Mouse (Mus musculus): ENCODE measurements at regions not wholly inside any gene's neighbourhood (a gene's known extent, or its start where the extent isn't known, plus 50 kb on each side); places are given as distances from the start of the nearest gene placed in this dataset.
"Not testable (repeated sequence)": the region's sequence is repeated elsewhere in the genome, so short reads cannot be mapped to it uniquely, and the experiment has no call there.

GRCm38 (mm10) chr12:14271216-14271615 lies 119.4 kb upstream of the Fam84a start:
- H3K4me3 ChIP-seq (ENCODE audit: low read depth, low read length): no peak overlapping the region
- H3K9me3 ChIP-seq (ENCODE audit: control insufficient read depth): no peaks in the 10 kb centered on the region
- no peak for ATAC-seq
- H3K27ac ChIP-seq (ENCODE audit: low read depth, low read length): no peak overlapping the region
- H3K9ac ChIP-seq (ENCODE audit: low read depth, low read length): no peak overlapping the region
- TF ChIP-seq CTCF (IDR thresholded peaks at IDR 0.05; ENCODE audit: low read depth): no peak
- H3K4me2 ChIP-seq (replicated peaks; ENCODE audit: low read depth): no peak overlapping the region
- no peaks in the 10 kb centered on the region for H3K36me3 ChIP-seq (ENCODE audit: control insufficient read depth, insufficient read depth)
- H3K4me1 ChIP-seq (replicated peaks; ENCODE audit: control insufficient read depth, insufficient read depth, low read length): no peaks in the 10 kb centered on the region
- no peaks in the 10 kb centered on the region for H3K27me3 ChIP-seq (replicated peaks; ENCODE audit: control insufficient read depth, insufficient read depth, low read length)

- no peaks in the 10 kb centered on the region for H3K9me3 ChIP-seq (ENCODE audit: control insufficient read depth)
- H3K4me3 ChIP-seq (ENCODE audit: low read depth, low read length): no peak overlapping the region
- H3K4me1 ChIP-seq (replicated peaks; ENCODE audit: control insufficient read depth, insufficient read depth, low read length): no peaks in the 10 kb centered on the region
- H3K27ac ChIP-seq (ENCODE audit: low read depth, low read length): no peak overlapping the region
- no peak for TF ChIP-seq CTCF (IDR thresholded peaks at IDR 0.05; ENCODE audit: low read depth)
- H3K4me2 ChIP-seq (replicated peaks; ENCODE audit: low read depth): no peak overlapping the region
- H3K9ac ChIP-seq (ENCODE audit: low read depth, low read length): no peak overlapping the region
- H3K36me3 ChIP-seq (ENCODE audit: control insufficient read depth, insufficient read depth): no peaks in the 10 kb centered on the region
- WGBS: 86% methylated on average over 2 of the region's 2 CpGs
- no peaks in the 10 kb centered on the region for H3K27me3 ChIP-seq (replicated peaks; ENCODE audit: control insufficient read depth, insufficient read depth, low read length)
- no peak for ATAC-seq
These were observed 109.2 kb upstream of the Fam84a start for GRCm38 (mm10) chr12:14261102-14261501.

- Histone ChIP-seq H3K27me3 (replicated peaks; ENCODE audit: control insufficient read depth, insufficient read depth, low read length) (no peaks in the 10 kb centered on the region), H3K9me3 (ENCODE audit: control insufficient read depth) (no peaks in the 10 kb centered on the region), H3K9ac (ENCODE audit: low read depth, low read length) (no peak overlapping the region), H3K36me3 (ENCODE audit: control insufficient read depth, insufficient read depth) (no peaks in the 10 kb centered on the region), H3K27ac (ENCODE audit: low read depth, low read length) (no peak overlapping the region), H3K4me3 (ENCODE audit: low read depth, low read length) (no peak overlapping the region), H3K4me1 (replicated peaks; ENCODE audit: control insufficient read depth, insufficient read depth, low read length) (no peaks in the 10 kb centered on the region), H3K4me2 (replicated peaks; ENCODE audit: low read depth) (no peak overlapping the region)
- no peak for TF ChIP-seq CTCF (IDR thresholded peaks at IDR 0.05; ENCODE audit: low read depth)
- WGBS: 79% methylated on average over 4 of the region's 4 CpGs
- ATAC-seq: no peak
These were observed 108.4 kb upstream of the Fam84a start for GRCm38 (mm10) chr12:14260288-14260687.

- H3K27ac ChIP-seq (ENCODE audit: low read depth, low read length): no peak overlapping the region
- H3K9ac ChIP-seq (ENCODE audit: low read depth, low read length): no peak overlapping the region
- no peak overlapping the region for H3K4me3 ChIP-seq (ENCODE audit: low read depth, low read length)
- H3K36me3 ChIP-seq (ENCODE audit: control insufficient read depth, insufficient read depth): no peaks in the 10 kb centered on the region
- H3K27me3 ChIP-seq (replicated peaks; ENCODE audit: control insufficient read depth, insufficient read depth, low read length): no peaks in the 10 kb centered on the region
- TF ChIP-seq CTCF (IDR thresholded peaks at IDR 0.05; ENCODE audit: low read depth): no peak
- no peak overlapping the region for H3K4me2 ChIP-seq (replicated peaks; ENCODE audit: low read depth)
- no peaks in the 10 kb centered on the region for H3K9me3 ChIP-seq (ENCODE audit: control insufficient read depth)
- H3K4me1 ChIP-seq (replicated peaks; ENCODE audit: control insufficient read depth, insufficient read depth, low read length): no peaks in the 10 kb centered on the region
- WGBS: 86% methylated on average over 5 of the region's 5 CpGs
- no peak for ATAC-seq
These were observed 101.5 kb upstream of the Fam84a start for GRCm38 (mm10) chr12:14253336-14253735.

GRCm38 (mm10) chr12:14250124-14250523 lies 98.3 kb upstream of the Fam84a start:
- no peak overlapping the region for H3K4me3 ChIP-seq (ENCODE audit: low read depth, low read length)
- H3K36me3 ChIP-seq (ENCODE audit: control insufficient read depth, insufficient read depth): no peaks in the 10 kb centered on the region
- H3K9ac ChIP-seq (ENCODE audit: low read depth, low read length): no peak overlapping the region
- WGBS: 90% methylated on average over 4 of the region's 4 CpGs
- H3K4me2 ChIP-seq (replicated peaks; ENCODE audit: low read depth): no peak overlapping the region
- no peaks in the 10 kb centered on the region for H3K4me1 ChIP-seq (replicated peaks; ENCODE audit: control insufficient read depth, insufficient read depth, low read length)
- H3K27ac ChIP-seq (ENCODE audit: low read depth, low read length): no peak overlapping the region
- TF ChIP-seq CTCF (IDR thresholded peaks at IDR 0.05; ENCODE audit: low read depth): no peak
- no peak for ATAC-seq
- H3K27me3 ChIP-seq (replicated peaks; ENCODE audit: control insufficient read depth, insufficient read depth, low read length): no peaks in the 10 kb centered on the region
- H3K9me3 ChIP-seq (ENCODE audit: control insufficient read depth): no peaks in the 10 kb centered on the region

- not testable (repeated sequence) for H3K9ac ChIP-seq (ENCODE audit: low read depth, low read length); H3K4me3 ChIP-seq (ENCODE audit: low read depth, low read length); H3K27ac ChIP-seq (ENCODE audit: low read depth, low read length); H3K9me3 ChIP-seq (ENCODE audit: control insufficient read depth); ATAC-seq; H3K4me1 ChIP-seq (replicated peaks; ENCODE audit: control insufficient read depth, insufficient read depth, low read length); H3K4me2 ChIP-seq (replicated peaks; ENCODE audit: low read depth); H3K36me3 ChIP-seq (ENCODE audit: control insufficient read depth, insufficient read depth); H3K27me3 ChIP-seq (replicated peaks; ENCODE audit: control insufficient read depth, insufficient read depth, low read length)
- WGBS: 88% methylated on average over 4 of the region's 6 CpGs
These were observed 90.9 kb upstream of the Fam84a start for GRCm38 (mm10) chr12:14242720-14243119.

GRCm38 (mm10) chr12:14237699-14238098 lies 85.8 kb upstream of the Fam84a start:
- no peak for ATAC-seq
- no peak overlapping the region for H3K9ac ChIP-seq (ENCODE audit: low read depth, low read length)
- no peaks in the 10 kb centered on the region for H3K36me3 ChIP-seq (ENCODE audit: control insufficient read depth, insufficient read depth)
- H3K4me3 ChIP-seq (ENCODE audit: low read depth, low read length): no peak overlapping the region
- no peak overlapping the region for H3K4me2 ChIP-seq (replicated peaks; ENCODE audit: low read depth)
- no peaks in the 10 kb centered on the region for H3K27me3 ChIP-seq (replicated peaks; ENCODE audit: control insufficient read depth, insufficient read depth, low read length)
- TF ChIP-seq CTCF (IDR thresholded peaks at IDR 0.05; ENCODE audit: low read depth): no peak
- no peak overlapping the region for H3K27ac ChIP-seq (ENCODE audit: low read depth, low read length)
- no peaks in the 10 kb centered on the region for H3K4me1 ChIP-seq (replicated peaks; ENCODE audit: control insufficient read depth, insufficient read depth, low read length)
- H3K9me3 ChIP-seq (ENCODE audit: control insufficient read depth): no peaks in the 10 kb centered on the region
